Mouse (Mus musculus): ENCODE data around the gene Caprin1.
A peak's percentile ranks its signal among the peaks of the same experiment; 100 is the strongest.

Gene Caprin1

GRCm38 (mm10) chr2:103796861-103797466 lies 485 bp downstream of the Caprin1 start:
- DNase-seq (ENCODE audit: low spot score in 2 of 2), result peak; percentile 74 to 80

- DNase-seq (ENCODE audit: low spot score in 2 of 2), result peak in 1 of 2 experiments; percentile 51
Measured at GRCm38 (mm10) chr2:103796211-103796860, 1.1 kb downstream of the Caprin1 start.

GRCm38 (mm10) chr2:103795843-103796210 lies 1.6 kb downstream of the Caprin1 start:
- peak; percentile 60 to 72 for DNase-seq (ENCODE audit: low spot score in 2 of 2)

GRCm38 (mm10) chr2:103792009-103792408 lies 5.4 kb downstream of the Caprin1 start:
- DNase-seq (ENCODE audit: low spot score in 2 of 2), result no peak

- DNase-seq (ENCODE audit: low spot score in 2 of 2), result no peak
Measured at GRCm38 (mm10) chr2:103785735-103786134, 11.7 kb downstream of the Caprin1 start.

- DNase-seq (ENCODE audit: low spot score in 2 of 2), result no peak
Measured at GRCm38 (mm10) chr2:103784621-103785020, 12.8 kb downstream of the Caprin1 start.

- no peak for DNase-seq (ENCODE audit: low spot score in 2 of 2)
Measured at GRCm38 (mm10) chr2:103762492-103762891, 35.0 kb downstream of the Caprin1 start.

GRCm38 (mm10) chr2:103761993-103762392 lies 35.5 kb downstream of the Caprin1 start:
- DNase-seq (ENCODE audit: low spot score in 2 of 2), result no peak

GRCm38 (mm10) chr2:103760906-103761716 lies 36.3 kb downstream of the Caprin1 start, which contains the start of gene Nat10:
Gene Nat10, minus strand, starts transcription at chr2:103761270.
- DNase-seq (ENCODE audit: low spot score in 2 of 2), result peak; percentile 100

- DNase-seq (ENCODE audit: low spot score in 2 of 2), result peak in 1 of 2 experiments; percentile 17
Measured at GRCm38 (mm10) chr2:103760421-103760820, 37.0 kb downstream of the Caprin1 start.

- DNase-seq (ENCODE audit: low spot score in 2 of 2), result no peak
Measured at GRCm38 (mm10) chr2:103755458-103756085, 41.9 kb downstream of the Caprin1 start.

- no peak for DNase-seq (ENCODE audit: low spot score in 2 of 2)
Measured at GRCm38 (mm10) chr2:103754614-103755013, 42.8 kb downstream of the Caprin1 start.

GRCm38 (mm10) chr2:103751771-103752170 lies 45.7 kb downstream of the Caprin1 start:
- DNase-seq (ENCODE audit: low spot score in 2 of 2), result no peak

GRCm38 (mm10) chr2:103749091-103749490 lies 48.4 kb downstream of the Caprin1 start:
- DNase-seq (ENCODE audit: low spot score in 2 of 2), result no peak

GRCm38 (mm10) chr2:103747891-103748290 lies 49.6 kb downstream of the Caprin1 start:
- no peak for DNase-seq (ENCODE audit: low spot score in 2 of 2)

GRCm38 (mm10) chr2:103746761-103747160 lies 50.7 kb downstream of the Caprin1 start:
- DNase-seq (ENCODE audit: low spot score in 2 of 2), result no peak

- DNase-seq (ENCODE audit: low spot score in 2 of 2), result peak in 1 of 2 experiments; percentile 18
Measured at GRCm38 (mm10) chr2:103746096-103746495, 51.4 kb downstream of the Caprin1 start.

GRCm38 (mm10) chr2:103745481-103745880 lies 52.0 kb downstream of the Caprin1 start:
- no peak for DNase-seq (ENCODE audit: low spot score in 2 of 2)

- DNase-seq (ENCODE audit: low spot score in 2 of 2), result peak; percentile 67 to 73
Measured at GRCm38 (mm10) chr2:103743988-103744387, 53.5 kb downstream of the Caprin1 start.

- no peak for DNase-seq (ENCODE audit: low spot score in 2 of 2)
Measured at GRCm38 (mm10) chr2:103743536-103743935, 53.9 kb downstream of the Caprin1 start.

GRCm38 (mm10) chr2:103742821-103743220 lies 54.6 kb downstream of the Caprin1 start:
- DNase-seq (ENCODE audit: low spot score in 2 of 2), result no peak

GRCm38 (mm10) chr2:103731423-103731822 lies 66.0 kb downstream of the Caprin1 start:
- no peak for DNase-seq (ENCODE audit: low spot score in 2 of 2)
